Mouse (Mus musculus) heart, adult 2 months (tissue): ENCODE data around the gene Glod4. TPM values are rescaled to one million over a fixed set of nuclear protein-coding genes. Genes with fewer than 3 reads are reported as not detected.

ENCODE experiments used
- DNase-seq, 2 experiments: peaks; one replicate each; pipeline ENCODE4 v3.0.0; 2021
- H3K27ac ChIP-seq: fragments of 200-600 bp; 2 replicates; pipeline ENCODE4 v1.8.1; 2022
- H3K27me3 ChIP-seq: fragments of 200-500 bp; 2 replicates; pipeline ENCODE4 v1.6.1; 2012; ENCODE audit warnings: mild to moderate bottlenecking, low read length, inconsistent platforms, mixed read lengths; ENCODE audit not compliant: control insufficient read depth, insufficient read depth
- H3K36me3 ChIP-seq: fragments of 200-500 bp; 2 replicates; pipeline ENCODE4 v1.6.1; 2012; ENCODE audit warnings: low read length, inconsistent platforms; ENCODE audit not compliant: control insufficient read depth, insufficient read depth
- H3K4me1 ChIP-seq: fragments of 200-500 bp; 2 replicates; pipeline ENCODE4 v1.6.1; 2011; ENCODE audit warnings: low read length; ENCODE audit not compliant: control insufficient read depth, insufficient read depth
- H3K4me3 ChIP-seq: fragments of 200-600 bp; 2 replicates; pipeline ENCODE4 v1.8.1; 2022
- H3K79me2 ChIP-seq: fragments of 200-500 bp; replicated peaks from 2 replicates; pipeline ENCODE4 v1.6.1; 2012; ENCODE audit warnings: mild to moderate bottlenecking, inconsistent platforms, low read length, moderate library complexity, mixed read lengths; ENCODE audit not compliant: control insufficient read depth, insufficient read depth
- H3K9ac ChIP-seq: fragments of 200-500 bp; 2 replicates; pipeline ENCODE4 v1.6.1; 2012; ENCODE audit warnings: low read depth, mild to moderate bottlenecking, control low read depth, inconsistent platforms, low read length, mixed read lengths
- EP300 ChIP-seq: fragments of 200-500 bp; IDR thresholded peaks from 2 replicates; pipeline ENCODE4 v1.6.1; 2011; ENCODE audit warnings: low read depth, low read length, control low read depth; ENCODE audit not compliant: insufficient read depth
- WGBS: fragments of 180-500 bp; shearing (Covaris S2); methylation state at CpG from one replicate; pipeline ENCODE4 v1.1.7; 2018; 5-methylcytosine and 5-hydroxymethylcytosine counted together
- intact Hi-C: fragments of 180-260 bp; cut with DNase I; formaldehyde crosslinking; loops from one replicate; pipeline ENCODE4 v1.15.1; 2025
- polyA plus RNA-seq: library from polyadenylated mRNA; depleted of rRNA; stranded (reverse); fragments of >200 nt; gene quantifications from 2 replicates; pipeline ENCODE4 v1.2.3, GENCODE M21; 2012; rRNA removed
- total RNA-seq, 2 experiments: library from RNA; stranded (reverse); gene quantifications; 2 replicates each; pipeline ENCODE4 v1.2.3; 2021

The Glod4 gene
- total and polyA plus RNA-seq, 3 experiments = 12.0 to 41.5 (median 34.2) TPM

DNA sequence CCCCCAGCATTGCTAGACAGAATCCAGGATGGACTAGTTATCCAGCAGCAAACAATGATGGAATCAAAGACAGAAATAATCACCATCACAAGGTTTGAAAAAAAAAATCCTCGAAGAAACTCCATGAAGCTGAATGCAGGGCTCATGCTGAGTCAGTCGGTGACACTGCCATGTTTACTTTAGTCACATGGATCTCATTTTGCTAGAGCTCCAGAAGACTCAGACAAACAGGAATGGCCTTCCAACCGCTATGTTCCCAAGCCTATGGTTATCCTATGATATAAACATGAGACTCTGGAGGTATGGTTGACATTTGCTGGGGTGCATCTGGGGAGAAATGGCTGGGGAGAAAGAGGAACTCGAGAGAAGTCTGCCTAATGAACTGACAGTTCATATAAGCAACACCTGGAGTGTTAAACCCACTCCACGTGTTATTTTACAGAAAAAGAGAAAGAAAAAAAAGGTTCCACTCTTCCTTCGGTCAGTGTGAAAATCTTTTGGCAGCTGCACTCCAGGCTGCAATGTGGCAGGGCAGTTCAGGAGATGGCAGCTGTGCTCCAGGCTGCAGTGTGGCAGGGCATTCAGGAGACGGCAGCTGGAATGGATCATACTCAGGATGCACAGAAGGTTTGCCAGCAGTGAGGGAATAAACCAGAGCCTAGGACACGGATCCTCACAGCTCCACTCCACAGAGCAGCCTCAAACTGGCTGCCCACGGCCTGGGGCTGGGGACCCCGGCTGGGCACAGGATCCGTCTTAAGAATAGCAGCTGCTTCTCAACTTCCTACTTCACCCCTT, 169.0 kb downstream of the Glod4 start:
- Histone ChIP-seq H3K27me3 (no peaks in the 10 kb centered on the region), H3K79me2 (no peaks in the 10 kb centered on the region), H3K4me1 (peaks cover 6% of the 10 kb centered on the region), H3K27ac (no peak overlapping the region), H3K4me3 (no peak overlapping the region), H3K36me3 (peaks cover 2% of the 10 kb centered on the region; the same call in 1 of the 2 replicates), H3K9ac (no peak overlapping the region)
- DNase-seq = no peak
- no peak for TF ChIP-seq EP300
- WGBS = 71% methylated on average over 11 of the region's 11 CpGs
- intact Hi-C loops = no loop called here

Other genes with a start within 250 kb of the Glod4 start
- not detected for gene 1700016K19Rik, start 243.8 kb downstream of the Glod4 start, total RNA-seq
- gene 1700016K19Rik, start 243.8 kb downstream of the Glod4 start, polyA plus RNA-seq = 1.3 TPM in 1 of 2 replicates, not detected in the other
- gene Rflnb, start 215.9 kb downstream of the Glod4 start, total RNA-seq = 10 to 100 TPM; 30.7 to 36.7 TPM
- 18.5 and 34.4 TPM in 2 replicates for gene Rflnb, start 215.9 kb downstream of the Glod4 start, polyA plus RNA-seq
- gene Vps53, start 64.1 kb downstream of the Glod4 start, total RNA-seq = 10 to 100 TPM; 24.3 to 25.1 TPM
- 16.4 and 20.5 TPM in 2 replicates for gene Vps53, start 64.1 kb downstream of the Glod4 start, polyA plus RNA-seq
- gene Fam57a, start 64.1 kb downstream of the Glod4 start, total RNA-seq = 1 to 10 TPM; 2.0 to 3.0 TPM
- 4.2 and 5.4 TPM in 2 replicates for gene Fam57a, start 64.1 kb downstream of the Glod4 start, polyA plus RNA-seq
- under 1 TPM in 1 of 2 experiments, not detected in 1; 0.43 TPM for gene Dbil5, start 26.1 kb downstream of the Glod4 start, total RNA-seq
- 0.73 and 1.2 TPM in 2 replicates for gene Dbil5, start 26.1 kb downstream of the Glod4 start, polyA plus RNA-seq
- gene Gemin4, start 26.1 kb downstream of the Glod4 start, total RNA-seq = 1 to 10 TPM; 3.9 to 4.5 TPM
- 2.3 and 3.8 TPM in 2 replicates for gene Gemin4, start 26.1 kb downstream of the Glod4 start, polyA plus RNA-seq
- 10 to 100 TPM; 21.8 to 23.4 TPM for gene Mrm3, start within 50 bp of the Glod4 start, total RNA-seq
- 11.9 and 18.7 TPM in 2 replicates for gene Mrm3, start within 50 bp of the Glod4 start, polyA plus RNA-seq
- gene Nxn, start 155.4 kb upstream of the Glod4 start, total RNA-seq = 10 to 100 TPM; 14.6 to 19.1 TPM
- gene Nxn, start 155.4 kb upstream of the Glod4 start, polyA plus RNA-seq = 10.0 and 14.0 TPM in 2 replicates
- gene Timm22, start 163.2 kb upstream of the Glod4 start, total RNA-seq = 10 to 100 TPM; 35.3 to 40.4 TPM
- 10.4 and 21.0 TPM in 2 replicates for gene Timm22, start 163.2 kb upstream of the Glod4 start, polyA plus RNA-seq